Comparison of ENCODE assay signal across 10 mouse cellular contexts in the genomic region with DNA sequence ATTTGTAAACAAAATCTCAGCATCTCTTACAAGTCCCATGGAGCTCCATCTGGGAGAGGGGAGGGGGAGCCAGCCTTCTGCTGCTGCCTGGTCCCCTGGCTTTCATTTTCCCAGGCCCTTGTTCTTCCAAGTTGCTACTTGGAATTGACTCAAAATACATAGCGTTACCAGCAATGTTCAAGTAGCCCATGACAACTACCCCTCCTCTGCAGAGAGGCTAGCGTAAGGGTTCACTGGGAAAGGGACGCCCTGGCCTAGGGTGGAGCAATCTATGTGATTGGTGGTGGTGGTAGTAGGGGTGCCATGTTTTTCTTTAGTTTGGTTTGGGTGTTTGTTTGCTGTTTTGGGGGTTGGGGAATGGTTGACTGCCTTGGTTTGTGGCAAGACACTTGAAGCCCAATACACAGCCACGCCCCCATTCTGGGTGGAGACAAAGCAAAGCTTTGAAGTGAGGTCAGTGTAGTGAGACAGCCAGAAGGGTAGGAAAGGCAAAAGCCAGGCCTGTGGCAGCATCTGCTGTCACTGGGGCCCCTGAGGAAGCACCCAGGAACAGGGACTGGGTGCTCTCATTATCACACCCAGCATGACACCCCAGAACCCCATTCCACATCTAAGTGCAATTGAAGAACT. TPM values are rescaled to one million over a fixed set of nuclear protein-coding genes. Genes with fewer than 3 reads are reported as not detected.
DNase-seq lines count a peak whose midpoint lies in the region; ATAC-seq lines count a peak whose summit lies in the region.
"Had no signal": no experiment of that assay in that cellular context is flagged by ENCODE, and none has a peak within 500 bp of the region (broad histone marks: within the 10 kb centered on the region; RNA-seq: fewer than 3 reads in every experiment).

No protein-coding gene starts in this region.

- no peak overlapping the region for H3K4me3 ChIP-seq in kidney, embryonic 16.5 days (ENCODE audit: low read length)
- H3K4me3 ChIP-seq in embryonic facial prominence, embryonic 10.5 days: no peak overlapping the region
- no peak overlapping the region for H3K4me3 ChIP-seq in limb, embryonic 11.5 days (ENCODE audit: low read depth, low read length)
- H3K4me3 ChIP-seq in midbrain, embryonic 16.5 days (ENCODE audit: low read depth, low read length): no peak overlapping the region
- H3K4me3 ChIP-seq in intestine, embryonic 16.5 days (ENCODE audit: low read length): no peak overlapping the region

- H3K4me2 ChIP-seq in kidney, embryonic 16.5 days (replicated peaks; ENCODE audit: low read depth, low read length): no peak overlapping the region
- no peak overlapping the region for H3K4me2 ChIP-seq in limb, embryonic 11.5 days (ENCODE audit: low read depth, severe bottlenecking)
- H3K4me2 ChIP-seq in midbrain, embryonic 16.5 days (ENCODE audit: low read length): no peak overlapping the region
- no peak overlapping the region for H3K4me2 ChIP-seq in intestine, embryonic 16.5 days (ENCODE audit: low read depth, low read length)

- H3K4me1 ChIP-seq in kidney, embryonic 16.5 days (ENCODE audit: insufficient read depth, low read length): peaks cover 35% of the 10 kb centered on the region
- H3K4me1 ChIP-seq in embryonic facial prominence, embryonic 10.5 days: peaks cover 32% of the 10 kb centered on the region
- no peaks in the 10 kb centered on the region for H3K4me1 ChIP-seq in limb, embryonic 11.5 days (ENCODE audit: control insufficient read depth, insufficient read depth, low read length)
- H3K4me1 ChIP-seq in midbrain, embryonic 16.5 days (ENCODE audit: control insufficient read depth, insufficient read depth, low read length): no peaks in the 10 kb centered on the region; the same call in 1 of the 2 replicates
- peaks cover 29% of the 10 kb centered on the region for H3K4me1 ChIP-seq in intestine, embryonic 16.5 days (ENCODE audit: control insufficient read depth, insufficient read depth, low read length)

- H3K9ac ChIP-seq in kidney, embryonic 16.5 days (replicated peaks; ENCODE audit: low read length): no peak overlapping the region
- H3K9ac ChIP-seq in limb, embryonic 11.5 days (ENCODE audit: low read length): no peak overlapping the region
- no peak overlapping the region for H3K9ac ChIP-seq in midbrain, embryonic 16.5 days (ENCODE audit: low read depth, low read length)
- H3K9ac ChIP-seq in intestine, embryonic 16.5 days (ENCODE audit: low read depth, low read length): no peak overlapping the region

- 85% methylated on average over 4 of the region's 4 CpGs for WGBS in kidney, embryonic 16.5 days
- 83% methylated on average over 4 of the region's 4 CpGs for WGBS in embryonic facial prominence, embryonic 10.5 days
- WGBS in limb, embryonic 11.5 days: 88% methylated on average over 4 of the region's 4 CpGs
- 67% methylated on average over 4 of the region's 4 CpGs for WGBS in midbrain, embryonic 16.5 days
- 75% methylated on average over 4 of the region's 4 CpGs for WGBS in intestine, embryonic 16.5 days

- no peak for DNase-seq in kidney, adult 11 months
- DNase-seq in embryonic facial prominence, embryonic 10.5 days (ENCODE audit: low spot score): no peak
- no peak for DNase-seq in limb, embryonic 11.5 days (ENCODE audit: low spot score)
- DNase-seq in urinary bladder, postnatal 14 days (ENCODE audit: low spot score): no peak
- no peak for DNase-seq in heart, adult 8-10 months (ENCODE audit: low spot score)

- no peaks in the 10 kb centered on the region for H3K27me3 ChIP-seq in kidney, embryonic 16.5 days (ENCODE audit: insufficient read depth, low read length)
- H3K27me3 ChIP-seq in embryonic facial prominence, embryonic 10.5 days (replicated peaks; ENCODE audit: low read depth, poor library complexity, severe bottlenecking): no peaks in the 10 kb centered on the region
- H3K27me3 ChIP-seq in limb, embryonic 11.5 days (ENCODE audit: control insufficient read depth, insufficient read depth, low read length): no peaks in the 10 kb centered on the region
- H3K27me3 ChIP-seq in midbrain, embryonic 16.5 days (ENCODE audit: control insufficient read depth, insufficient read depth, low read depth, low read length): no peaks in the 10 kb centered on the region
- no peaks in the 10 kb centered on the region for H3K27me3 ChIP-seq in intestine, embryonic 16.5 days (replicated peaks; ENCODE audit: control insufficient read depth, insufficient read depth, low read length)

- 0 out of 2 replicates have a peak overlapping the region, but pooled peaks have one; percentile 27 for H3K27ac ChIP-seq in kidney, embryonic 16.5 days (ENCODE audit: low read length)
- peak overlapping the region; percentile 82 for H3K27ac ChIP-seq in embryonic facial prominence, embryonic 10.5 days (replicated peaks)
- H3K27ac ChIP-seq in limb, embryonic 11.5 days (replicated peaks; ENCODE audit: low read depth, low read length): no peak overlapping the region
- H3K27ac ChIP-seq in midbrain, embryonic 16.5 days (ENCODE audit: low read length): peak overlapping the region; percentile 71; the same call in 1 of the 2 replicates
- no peak overlapping the region for H3K27ac ChIP-seq in intestine, embryonic 16.5 days (ENCODE audit: low read length)

- no peaks in the 10 kb centered on the region for H3K36me3 ChIP-seq in kidney, embryonic 16.5 days (ENCODE audit: insufficient read depth, low read length)
- no peaks in the 10 kb centered on the region for H3K36me3 ChIP-seq in embryonic facial prominence, embryonic 10.5 days (replicated peaks)
- H3K36me3 ChIP-seq in limb, embryonic 11.5 days (ENCODE audit: control insufficient read depth, insufficient read depth, low read length): no peaks in the 10 kb centered on the region
- H3K36me3 ChIP-seq in midbrain, embryonic 16.5 days (ENCODE audit: control insufficient read depth, insufficient read depth, low read length): no peaks in the 10 kb centered on the region
- H3K36me3 ChIP-seq in intestine, embryonic 16.5 days (ENCODE audit: control insufficient read depth, insufficient read depth, low read length): no peaks in the 10 kb centered on the region
- H3K36me3 ChIP-seq: G1E had no signal

- H3K9me3 ChIP-seq in kidney, embryonic 16.5 days (ENCODE audit: low read length): no peaks in the 10 kb centered on the region
- no peaks in the 10 kb centered on the region for H3K9me3 ChIP-seq in embryonic facial prominence, embryonic 10.5 days
- no peaks in the 10 kb centered on the region for H3K9me3 ChIP-seq in limb, embryonic 11.5 days (ENCODE audit: control insufficient read depth, low read length)
- H3K9me3 ChIP-seq in midbrain, embryonic 16.5 days (replicated peaks; ENCODE audit: control insufficient read depth, low read length, poor library complexity, severe bottlenecking): no peaks in the 10 kb centered on the region
- H3K9me3 ChIP-seq in intestine, embryonic 16.5 days (ENCODE audit: control insufficient read depth, low read length): no peaks in the 10 kb centered on the region
- H3K9me3 ChIP-seq: G1E had no signal

- peak; percentile 37; the same call in 1 of the 2 replicates for ATAC-seq in kidney, embryonic 16.5 days (ENCODE audit: low FRiP score, low TSS enrichment)
- ATAC-seq in limb, embryonic 11.5 days (ENCODE audit: insufficient number of reproducible peaks, low FRiP score, low TSS enrichment, low read depth): 0 out of 2 replicates have a peak, but pooled peaks have one; percentile 17
- ATAC-seq in midbrain, embryonic 16.5 days: peak; percentile 85
- ATAC-seq in intestine, embryonic 16.5 days: no peak

RNA-seq across cellular contexts. Expression of gene Gpam, which starts 4.6 kb away (rescaled TPM):
- 20.1 and 20.6 TPM in 2 replicates for polyA plus RNA-seq in kidney, embryonic 16.5 days (2015; fragmentation: Nextera tagmentation; extraction: Ambion mirVana)
- polyA plus RNA-seq in embryonic facial prominence, embryonic 10.5 days (2016; fragmentation: Nextera tagmentation; extraction: Ambion mirVana): 18.1 and 20.4 TPM in 2 replicates
- 14.4 and 15.9 TPM in 2 replicates for polyA plus RNA-seq in limb, embryonic 11.5 days (2014; fragmentation: Nextera tagmentation; extraction: Ambion mirVana)
- 25.2 and 28.3 TPM in 2 replicates for polyA plus RNA-seq in midbrain, embryonic 16.5 days (2015; fragmentation: Nextera tagmentation; extraction: Ambion mirVana)
- total RNA-seq in heart, adult 8-10 months (2022): 100 to 1,000 TPM; 170 to 216 (median 189) TPM
- polyA plus RNA-seq in intestine, embryonic 16.5 days (2015; fragmentation: Nextera tagmentation; extraction: Ambion mirVana): 21.5 and 25.5 TPM in 2 replicates

RNA-seq across cellular contexts. Expression of gene Tectb, which starts 58.1 kb away (rescaled TPM):
- not detected in 2 replicates for polyA plus RNA-seq in kidney, embryonic 16.5 days (2015; fragmentation: Nextera tagmentation; extraction: Ambion mirVana)
- not detected in 2 replicates for polyA plus RNA-seq in embryonic facial prominence, embryonic 10.5 days (2016; fragmentation: Nextera tagmentation; extraction: Ambion mirVana)
- polyA plus RNA-seq in limb, embryonic 11.5 days (2014; fragmentation: Nextera tagmentation; extraction: Ambion mirVana): not detected in 2 replicates
- 0.15 and 0.41 TPM in 2 replicates for polyA plus RNA-seq in midbrain, embryonic 16.5 days (2015; fragmentation: Nextera tagmentation; extraction: Ambion mirVana)
- under 1 TPM; 0.14 to 0.41 (median 0.29) TPM for total RNA-seq in heart, adult 8-10 months (2022)
- polyA plus RNA-seq in intestine, embryonic 16.5 days (2015; fragmentation: Nextera tagmentation; extraction: Ambion mirVana): 0.18 TPM in 1 of 2 replicates, not detected in the other
- total RNA-seq: common myeloid progenitor, adult 5-6 weeks had no signal
- polyA plus RNA-seq: G1E had no signal

Comparison
In these comparisons a context has a peak if more than half of its experiments do, and no peak if none do; other contexts are left out.
1. H3K27ac ChIP-seq: peak in kidney, embryonic 16.5 days (single experiment), embryonic facial prominence, embryonic 10.5 days (single experiment) and midbrain, embryonic 16.5 days (single experiment); none in limb, embryonic 11.5 days (single experiment) and intestine, embryonic 16.5 days (single experiment).